Mouse (Mus musculus) T-helper 1 cell (primary cell): ENCODE measurements at regions not wholly inside any gene's neighbourhood (a gene's known extent, or its start where the extent isn't known, plus 50 kb on each side); places are given as distances from the start of the nearest gene placed in this dataset.

Experiments
- in situ Hi-C: fragments of 300-600 bp; cut with MboI, MseI; formaldehyde crosslinking; loops from one replicate; pipeline ENCODE4 v1.15.1; 2025; ENCODE audit warnings: high pct_unique_total_duplicates

DNA sequence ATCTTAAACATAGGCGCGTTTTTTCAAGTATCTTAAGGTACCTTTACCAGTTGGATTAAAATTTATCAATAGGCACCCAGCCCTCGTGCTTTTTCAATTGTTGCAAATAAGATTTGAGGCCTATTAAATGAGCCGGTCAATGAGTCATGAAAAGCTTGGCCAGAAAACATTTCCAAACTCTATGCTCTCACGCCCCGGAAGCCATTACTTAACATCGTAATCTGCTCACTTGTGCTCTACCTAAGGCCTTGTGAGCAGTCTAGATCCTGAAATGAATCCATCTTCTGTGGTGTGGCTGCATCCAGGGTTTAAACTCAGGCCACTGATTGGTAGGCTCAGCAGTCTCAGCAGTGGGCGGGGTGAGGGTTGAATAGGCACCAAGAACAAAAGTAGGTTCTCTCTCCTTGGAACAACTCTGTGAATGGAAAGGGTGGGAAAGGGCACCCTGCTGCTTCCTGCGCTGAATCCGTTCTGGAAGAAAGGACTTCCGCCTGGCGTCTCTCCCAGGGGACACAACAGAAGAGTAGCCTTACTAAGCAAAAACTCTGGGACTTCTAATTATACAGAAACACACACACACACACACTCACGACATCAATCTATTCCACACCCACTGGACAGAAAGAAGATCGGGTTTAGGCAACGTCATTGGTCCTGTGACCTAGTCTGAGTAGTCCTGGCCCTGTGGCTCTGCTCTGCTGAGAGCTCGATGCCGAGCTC lies 53.4 kb upstream of the Fmnl2 start:
- in situ Hi-C loops, result loop anchor here (10.0 kb wide), 1 partner anchor 1001 kb away; no protein-coding TSS in a partner anchor

GRCm38 (mm10) chr2:52804826-52805149 lies 52.9 kb upstream of the Fmnl2 start:
- in situ Hi-C loops, result loop anchor here (10.0 kb wide), 1 partner anchor 1000 kb away; no protein-coding TSS in a partner anchor

DNA sequence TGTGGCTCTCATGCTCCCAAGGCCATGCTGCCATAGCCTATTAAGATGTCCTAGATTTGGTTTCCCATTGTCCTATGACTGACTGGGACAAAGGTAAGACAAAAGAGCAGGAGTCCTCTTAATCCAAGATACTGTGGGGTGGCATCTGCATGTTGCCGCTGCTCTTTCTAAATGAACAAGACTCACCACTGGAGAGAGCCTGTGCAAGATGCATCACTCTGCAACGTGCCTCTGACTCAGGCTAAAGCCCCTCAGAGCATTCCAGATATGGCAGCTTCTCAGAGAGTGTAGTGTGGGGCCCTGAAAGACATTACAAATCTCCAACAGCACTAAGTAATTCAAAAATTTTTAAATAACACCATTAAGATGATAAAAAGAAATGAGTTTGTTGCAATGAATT lies 49.8 kb upstream of the Fmnl2 start:
- in situ Hi-C loops, result loop anchor here (10.0 kb wide), 1 partner anchor 997 kb away; no protein-coding TSS in a partner anchor
